Mouse (Mus musculus) heart, postnatal 25 days (tissue): ENCODE data around the gene Sc5d. TPM values are rescaled to one million over a fixed set of nuclear protein-coding genes. Genes with fewer than 3 reads are reported as not detected.

Experiments used
- DNase-seq: peaks from one replicate; pipeline ENCODE4 v3.0.0; 2022; ENCODE audit warnings: low spot score
- intact Hi-C: fragments of 180-260 bp; cut with DNase I; formaldehyde crosslinking; loops from one replicate; pipeline ENCODE4 v1.15.1; 2025
- total RNA-seq, 2 experiments: library from RNA; stranded (reverse); gene quantifications; 2 replicates each; pipeline ENCODE4 v1.2.3; 2021

The Sc5d gene
- total RNA-seq, result 10 to 100 TPM; 14.7 to 14.9 TPM

- peak; percentile 90 for DNase-seq
- intact Hi-C loops, result no loop called here
Measured at GRCm38 (mm10) chr9:42264145-42264544, at the start of gene Sc5d. Sc5d (minus strand) TSS chr9:42264256.

GRCm38 (mm10) chr9:42311311-42311710, 47.3 kb upstream of the Sc5d start:
- intact Hi-C loops, result no loop called here

GRCm38 (mm10) chr9:42303894-42304293, 39.8 kb upstream of the Sc5d start:
- DNase-seq, result no peak
- intact Hi-C loops, result no loop called here

More at GRCm38 (mm10) chr9:42311311-42311710, 47.3 kb upstream of the Sc5d start:
- no peak for DNase-seq

GRCm38 (mm10) chr9:42301082-42301633, 37.1 kb upstream of the Sc5d start:
- DNase-seq, result no peak
- intact Hi-C loops, result no loop called here

- intact Hi-C loops, result no loop called here
- DNase-seq, result no peak
Measured at GRCm38 (mm10) chr9:42296297-42296922, 32.4 kb upstream of the Sc5d start.

GRCm38 (mm10) chr9:42294131-42294530, 30.1 kb upstream of the Sc5d start:
- intact Hi-C loops, result no loop called here
- no peak for DNase-seq

GRCm38 (mm10) chr9:42293596-42293995, 29.5 kb upstream of the Sc5d start:
- no peak for DNase-seq
- intact Hi-C loops, result no loop called here

GRCm38 (mm10) chr9:42293051-42293450, 29.0 kb upstream of the Sc5d start:
- intact Hi-C loops, result no loop called here
- no peak for DNase-seq

- DNase-seq, result no peak
- intact Hi-C loops, result no loop called here
Measured at GRCm38 (mm10) chr9:42279676-42280075, 15.6 kb upstream of the Sc5d start.

GRCm38 (mm10) chr9:42278046-42278445, 14.0 kb upstream of the Sc5d start:
- no peak for DNase-seq
- intact Hi-C loops, result no loop called here

GRCm38 (mm10) chr9:42277606-42278005, 13.6 kb upstream of the Sc5d start:
- no peak for DNase-seq
- intact Hi-C loops, result no loop called here

GRCm38 (mm10) chr9:42277162-42277561, 13.1 kb upstream of the Sc5d start:
- no peak for DNase-seq
- intact Hi-C loops, result no loop called here

- intact Hi-C loops, result loop anchor here (1.0 kb wide), 1 partner anchor 276 kb away; no protein-coding TSS in a partner anchor
- DNase-seq, result no peak
Measured at GRCm38 (mm10) chr9:42275761-42276145, 11.7 kb upstream of the Sc5d start.

GRCm38 (mm10) chr9:42275027-42275760, 11.1 kb upstream of the Sc5d start:
- intact Hi-C loops, result no loop called here
- DNase-seq, result no peak

- DNase-seq, result no peak
- intact Hi-C loops, result no loop called here
Measured at GRCm38 (mm10) chr9:42273682-42274296, 9.7 kb upstream of the Sc5d start.

- no peak for DNase-seq
- intact Hi-C loops, result no loop called here
Measured at GRCm38 (mm10) chr9:42273174-42273573, 9.1 kb upstream of the Sc5d start.

- no peak for DNase-seq
- intact Hi-C loops, result no loop called here
Measured at GRCm38 (mm10) chr9:42272690-42273089, 8.6 kb upstream of the Sc5d start.

GRCm38 (mm10) chr9:42271456-42271855, 7.4 kb upstream of the Sc5d start:
- no peak for DNase-seq
- intact Hi-C loops, result no loop called here

- intact Hi-C loops, result no loop called here
- DNase-seq, result no peak
Measured at GRCm38 (mm10) chr9:42270617-42271016, 6.6 kb upstream of the Sc5d start.

GRCm38 (mm10) chr9:42270081-42270480, 6.0 kb upstream of the Sc5d start:
- no peak for DNase-seq
- intact Hi-C loops, result no loop called here

- no peak for DNase-seq
- intact Hi-C loops, result no loop called here
Measured at GRCm38 (mm10) chr9:42268371-42268770, 4.3 kb upstream of the Sc5d start.
